Mouse (Mus musculus): Measurements from ENCODE around the gene Mdm4.

DNA sequence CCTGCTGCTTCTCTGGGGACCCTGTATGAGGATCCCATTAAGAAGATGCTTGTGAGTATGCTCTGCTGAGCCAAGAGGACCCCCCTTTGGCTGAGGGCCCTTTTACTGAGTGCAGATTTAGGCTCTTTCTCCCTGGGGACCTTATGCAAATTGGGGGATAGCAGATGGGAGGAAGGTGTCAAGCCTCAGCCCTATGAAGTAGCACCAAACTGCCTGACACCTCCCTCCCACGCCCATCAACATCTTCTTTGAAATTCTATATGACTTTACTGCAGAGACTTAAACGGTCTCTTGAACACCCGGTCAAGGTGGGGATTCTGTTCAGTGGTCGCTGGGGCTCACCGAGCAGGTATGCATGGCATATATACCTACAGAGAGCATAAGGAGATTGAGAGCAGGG, 22.7 kb upstream of the Mdm4 start:
- TF ChIP-seq POLR2A (IDR thresholded peaks at IDR 0.05; ENCODE audit: control insufficient read depth, extremely low read depth, insufficient read depth, low read length, poor library complexity) (no peak), CTCF (IDR thresholded peaks at IDR 0.05; ENCODE audit: borderline replicate concordance, control insufficient read depth, extremely low read depth, insufficient read depth, low read length, poor library complexity) (no peak)

Data from thymus, adult 2 months (tissue).